Mouse (Mus musculus) limb, embryonic 12.5 days (tissue): Measurements from ENCODE around the gene Fam53a. TPM values are rescaled to one million over a fixed set of nuclear protein-coding genes. Genes with fewer than 3 reads are reported as not detected.

Experiments
- ATAC-seq: fragments of 200-750 bp; cut with Nextera tagmentation; 2 replicates; pipeline ENCODE4 v1.8.0; 2017; ENCODE audit warnings: low read depth, moderate TSS enrichment; ENCODE audit not compliant: insufficient number of reproducible peaks, insufficient read depth, low FRiP score, low TSS enrichment
- H3K27ac ChIP-seq: fragments of 300-500 bp; sonication (generic); 2 replicates; pipeline ENCODE4 v1.5.1; 2016; ENCODE audit warnings: mild to moderate bottlenecking, moderate library complexity
- H3K27me3 ChIP-seq: fragments of 300-500 bp; sonication (generic); 2 replicates; pipeline ENCODE4 v1.6.1; 2016; ENCODE audit warnings: mild to moderate bottlenecking, moderate library complexity
- H3K36me3 ChIP-seq: fragments of 300-500 bp; sonication (generic); 2 replicates; pipeline ENCODE4 v1.6.1; 2016; ENCODE audit warnings: mild to moderate bottlenecking, moderate library complexity
- H3K4me1 ChIP-seq: fragments of 300-500 bp; sonication (generic); replicated peaks from 2 replicates; pipeline ENCODE4 v1.6.1; 2016
- H3K4me2 ChIP-seq: fragments of 300-500 bp; sonication (generic); 2 replicates; pipeline ENCODE4 v1.6.1; 2016; ENCODE audit warnings: mild to moderate bottlenecking, moderate library complexity
- H3K4me3 ChIP-seq: fragments of 300-500 bp; sonication (generic); replicated peaks from 2 replicates; pipeline ENCODE4 v1.5.1; 2016; ENCODE audit warnings: mild to moderate bottlenecking
- H3K9ac ChIP-seq: fragments of 300-500 bp; sonication (generic); replicated peaks from 2 replicates; pipeline ENCODE4 v1.6.1; 2016; ENCODE audit warnings: mild to moderate bottlenecking, moderate library complexity
- H3K9me3 ChIP-seq: fragments of 300-500 bp; sonication (generic); 2 replicates; pipeline ENCODE4 v1.6.1; 2016; ENCODE audit warnings: mild to moderate bottlenecking, moderate library complexity
- WGBS: fragments of 180-500 bp; shearing (Covaris S2); methylation state at CpG from one replicate; pipeline ENCODE4 v1.1.7; 2016; 5-methylcytosine and 5-hydroxymethylcytosine counted together
- polyA plus RNA-seq: library from polyadenylated mRNA; unstranded; fragments of >200 nt; fragmentation: Nextera tagmentation; extraction: Ambion mirVana; gene quantifications from 2 replicates; pipeline ENCODE4 v1.2.1, GENCODE M21; 2016

Gene Fam53a
- polyA plus RNA-seq, 1 experiment from 2014 or later = 78.8 TPM

- Histone ChIP-seq H3K4me1 (peaks cover 45% of the 10 kb centered on the region), H3K27me3 (no peaks in the 10 kb centered on the region), H3K36me3 (peaks cover 28% of the 10 kb centered on the region), H3K4me3 (no peak overlapping the region; the same call in 1 of the 2 replicates), H3K9ac (no peak overlapping the region), H3K27ac (no peak overlapping the region), H3K9me3 (no peaks in the 10 kb centered on the region), H3K4me2 (no peak overlapping the region)
- no peak for ATAC-seq
- 91% methylated on average over 10 of the region's 10 CpGs for WGBS
These were observed 25.9 kb upstream of the Fam53a start for GRCm38 (mm10) chr5:33655251-33655840.

GRCm38 (mm10) chr5:33654424-33654823 is 25.0 kb upstream of the Fam53a start:
- Histone ChIP-seq H3K36me3 (peaks cover 33% of the 10 kb centered on the region), H3K4me1 (peaks cover 41% of the 10 kb centered on the region), H3K27me3 (no peaks in the 10 kb centered on the region), H3K27ac (no peak overlapping the region), H3K9me3 (no peaks in the 10 kb centered on the region), H3K4me3 (no peak overlapping the region), H3K9ac (no peak overlapping the region), H3K4me2 (no peak overlapping the region)
- WGBS = 92% methylated on average over 13 of the region's 13 CpGs
- no peak for ATAC-seq

- H3K4me1 ChIP-seq = peaks cover 34% of the 10 kb centered on the region
- H3K36me3 ChIP-seq = peaks cover 48% of the 10 kb centered on the region
- H3K4me3 ChIP-seq = peak overlapping the region; percentile 79
- H3K27me3 ChIP-seq = no peaks in the 10 kb centered on the region
- peak overlapping the region; percentile 87; the same call in 1 of the 2 replicates for H3K9ac ChIP-seq
- H3K4me2 ChIP-seq = peak overlapping the region; percentile 83
- no peaks in the 10 kb centered on the region for H3K9me3 ChIP-seq
- 3% methylated on average over 9 of the region's 9 CpGs for WGBS
- ATAC-seq = peak; percentile 45
- H3K27ac ChIP-seq = peak overlapping the region; percentile 95
These were observed 23.3 kb upstream of the Fam53a start for GRCm38 (mm10) chr5:33652783-33653173.

- peak; percentile 95 for ATAC-seq
- Histone ChIP-seq H3K9ac (peak within 1 kb of the TSS; percentile 87), H3K36me3 (peaks cover 54% of the 10 kb centered on the region), H3K9me3 (no peaks in the 10 kb centered on the region), H3K27me3 (no peaks in the 10 kb centered on the region), H3K27ac (peak within 1 kb of the TSS; percentile 95), H3K4me3 (peak within 1 kb of the TSS; percentile 79), H3K4me2 (peak within 1 kb of the TSS; percentile 83), H3K4me1 (peaks cover 37% of the 10 kb centered on the region)
- WGBS = under 1% methylated on average over 82 of the region's 82 CpGs
These were observed 22.7 kb upstream of the Fam53a start, which contains the start of gene Slbp for GRCm38 (mm10) chr5:33651921-33652782. TSS of gene Slbp (minus strand) at chr5:33652574.

- WGBS = 1% methylated on average over 11 of the region's 11 CpGs
- peaks cover 60% of the 10 kb centered on the region for H3K36me3 ChIP-seq
- no peak for ATAC-seq
- H3K27me3 ChIP-seq = no peaks in the 10 kb centered on the region
- peak overlapping the region; percentile 83 for H3K4me2 ChIP-seq
- H3K27ac ChIP-seq = peak overlapping the region; percentile 95
- H3K9me3 ChIP-seq = no peaks in the 10 kb centered on the region
- peak overlapping the region; percentile 87 for H3K9ac ChIP-seq
- peaks cover 31% of the 10 kb centered on the region for H3K4me1 ChIP-seq
- peak overlapping the region; percentile 79 for H3K4me3 ChIP-seq
These were observed 22.1 kb upstream of the Fam53a start for GRCm38 (mm10) chr5:33651541-33651920.

GRCm38 (mm10) chr5:33651017-33651416 is 21.6 kb upstream of the Fam53a start:
- peak overlapping the region; percentile 87 for H3K9ac ChIP-seq
- no peaks in the 10 kb centered on the region for H3K9me3 ChIP-seq
- peaks cover 65% of the 10 kb centered on the region for H3K36me3 ChIP-seq
- H3K4me1 ChIP-seq = peaks cover 25% of the 10 kb centered on the region
- H3K27me3 ChIP-seq = no peaks in the 10 kb centered on the region
- peak overlapping the region; percentile 83 for H3K4me2 ChIP-seq
- peak overlapping the region; percentile 79 for H3K4me3 ChIP-seq
- peak overlapping the region; percentile 95; the same call in 1 of the 2 replicates for H3K27ac ChIP-seq
- ATAC-seq = no peak
- WGBS = 18% methylated on average over 2 of the region's 2 CpGs

GRCm38 (mm10) chr5:33640652-33641051 is 11.2 kb upstream of the Fam53a start:
- H3K27me3 ChIP-seq = no peaks in the 10 kb centered on the region
- H3K36me3 ChIP-seq = peaks cover 88% of the 10 kb centered on the region
- ATAC-seq = no peak
- no peaks in the 10 kb centered on the region for H3K9me3 ChIP-seq
- H3K4me3 ChIP-seq = no peak overlapping the region
- no peak overlapping the region for H3K9ac ChIP-seq
- no peak overlapping the region for H3K27ac ChIP-seq
- 50% methylated on average over 3 of the region's 3 CpGs for WGBS
- no peak overlapping the region for H3K4me2 ChIP-seq
- H3K4me1 ChIP-seq = no peaks in the 10 kb centered on the region

GRCm38 (mm10) chr5:33638826-33639225 is 9.4 kb upstream of the Fam53a start:
- no peak overlapping the region for H3K9ac ChIP-seq

GRCm38 (mm10) chr5:33637606-33638350 is 8.3 kb upstream of the Fam53a start:
- Histone ChIP-seq H3K4me1 (no peaks in the 10 kb centered on the region), H3K36me3 (peaks cover 76% of the 10 kb centered on the region)
- WGBS = 79% methylated on average over 3 of the region's 3 CpGs

More at GRCm38 (mm10) chr5:33638826-33639225, 9.4 kb upstream of the Fam53a start:
- H3K4me2 ChIP-seq = no peak overlapping the region
- peaks cover 83% of the 10 kb centered on the region for H3K36me3 ChIP-seq
- 59% methylated on average over 4 of the region's 4 CpGs for WGBS
- H3K27me3 ChIP-seq = no peaks in the 10 kb centered on the region
- no peak overlapping the region for H3K27ac ChIP-seq
- no peak for ATAC-seq
- no peaks in the 10 kb centered on the region for H3K4me1 ChIP-seq
- no peak overlapping the region for H3K4me3 ChIP-seq
- no peaks in the 10 kb centered on the region for H3K9me3 ChIP-seq

GRCm38 (mm10) chr5:33635361-33635760 is 5.9 kb upstream of the Fam53a start:
- Histone ChIP-seq H3K4me3 (no peak overlapping the region), H3K27ac (no peak overlapping the region), H3K36me3 (peaks cover 52% of the 10 kb centered on the region), H3K4me1 (peaks cover 7% of the 10 kb centered on the region), H3K9ac (no peak overlapping the region), H3K9me3 (no peaks in the 10 kb centered on the region), H3K4me2 (no peak overlapping the region), H3K27me3 (no peaks in the 10 kb centered on the region)
- no peak for ATAC-seq
- WGBS = 90% methylated on average over 3 of the region's 3 CpGs

More at GRCm38 (mm10) chr5:33637606-33638350, 8.3 kb upstream of the Fam53a start:
- Histone ChIP-seq H3K27me3 (no peaks in the 10 kb centered on the region), H3K4me2 (no peak overlapping the region), H3K9ac (no peak overlapping the region), H3K4me3 (no peak overlapping the region), H3K27ac (no peak overlapping the region), H3K9me3 (no peaks in the 10 kb centered on the region)
- ATAC-seq = no peak

GRCm38 (mm10) chr5:33632526-33632925 is 3.1 kb upstream of the Fam53a start:
- 74% methylated on average over 1 of the region's 1 CpGs for WGBS
- H3K4me2 ChIP-seq = no peak overlapping the region
- no peaks in the 10 kb centered on the region for H3K27me3 ChIP-seq
- no peaks in the 10 kb centered on the region for H3K9me3 ChIP-seq
- no peak overlapping the region for H3K4me3 ChIP-seq
- no peak overlapping the region for H3K27ac ChIP-seq
- peaks cover 32% of the 10 kb centered on the region for H3K36me3 ChIP-seq
- H3K9ac ChIP-seq = no peak overlapping the region
- ATAC-seq = no peak
- peaks cover 19% of the 10 kb centered on the region for H3K4me1 ChIP-seq
